Mouse (Mus musculus): ENCODE measurements around the gene Ltc4s. TPM values are rescaled to one million over a fixed set of nuclear protein-coding genes. Genes with fewer than 3 reads are reported as not detected.
A peak's percentile ranks its signal among the peaks of the same experiment; 100 is the strongest.

Ltc4s gene
- total RNA-seq, 2 experiments from 2014 or later = 3.1 to 4.1 TPM

GRCm38 (mm10) chr11:50248473-50249171 lies 10.2 kb upstream of the Ltc4s start:
- no peak for DNase-seq
- intact Hi-C loops (cut with DNase I) = no loop called here

- intact Hi-C loops (cut with DNase I) = no loop called here
- DNase-seq = no peak
Measured at GRCm38 (mm10) chr11:50245269-50245668, 6.9 kb upstream of the Ltc4s start.

GRCm38 (mm10) chr11:50243926-50244325 lies 5.5 kb upstream of the Ltc4s start:
- no peak for DNase-seq
- intact Hi-C loops (cut with DNase I) = no loop called here

- no peak for DNase-seq
- intact Hi-C loops (cut with DNase I) = no loop called here
Measured at GRCm38 (mm10) chr11:50240235-50240911, 2.0 kb upstream of the Ltc4s start.

- intact Hi-C loops (cut with DNase I) = loop anchor here (10.0 kb wide), 1 partner anchor 126 kb away; no protein-coding TSS in a partner anchor
- no peak for DNase-seq
Measured at GRCm38 (mm10) chr11:50238821-50239791, 690 bp upstream of the Ltc4s start.

- DNase-seq = no peak
- intact Hi-C loops (cut with DNase I) = loop anchor here (10.0 kb wide), 1 partner anchor 128 kb away; no protein-coding TSS in a partner anchor
Measured at GRCm38 (mm10) chr11:50236937-50237835, 1.2 kb downstream of the Ltc4s start.

GRCm38 (mm10) chr11:50236540-50236936 lies 1.9 kb downstream of the Ltc4s start:
- intact Hi-C loops (cut with DNase I) = loop anchor here (10.0 kb wide), 1 partner anchor 128 kb away; no protein-coding TSS in a partner anchor
- peak; percentile 86 for DNase-seq

- no peak for DNase-seq
- intact Hi-C loops (cut with DNase I) = loop anchor here (10.0 kb wide), 1 partner anchor 130 kb away; no protein-coding TSS in a partner anchor
Measured at GRCm38 (mm10) chr11:50234606-50235005, 3.8 kb downstream of the Ltc4s start.

- no peak for DNase-seq
- intact Hi-C loops (cut with DNase I) = loop anchor here (10.0 kb wide), 1 partner anchor 131 kb away; no protein-coding TSS in a partner anchor
Measured at GRCm38 (mm10) chr11:50233993-50234392, 4.4 kb downstream of the Ltc4s start.

GRCm38 (mm10) chr11:50233022-50233421 lies 5.4 kb downstream of the Ltc4s start:
- no peak for DNase-seq

GRCm38 (mm10) chr11:50231411-50231810 lies 7.0 kb downstream of the Ltc4s start:
- intact Hi-C loops (cut with DNase I) = loop anchor here (10.0 kb wide), 1 partner anchor 133 kb away; no protein-coding TSS in a partner anchor
- peak; percentile 56 for DNase-seq

More at GRCm38 (mm10) chr11:50233022-50233421, 5.4 kb downstream of the Ltc4s start:
- intact Hi-C loops (cut with DNase I) = loop anchor here (10.0 kb wide), 1 partner anchor 132 kb away; no protein-coding TSS in a partner anchor

GRCm38 (mm10) chr11:50230481-50231304 lies 7.7 kb downstream of the Ltc4s start:
- no peak for DNase-seq
- intact Hi-C loops (cut with DNase I) = loop anchor here (10.0 kb wide), 1 partner anchor 134 kb away; no protein-coding TSS in a partner anchor

GRCm38 (mm10) chr11:50229252-50229910 lies 9.0 kb downstream of the Ltc4s start:
- DNase-seq = peak; percentile 89
- intact Hi-C loops (cut with DNase I) = no loop called here

- peak; percentile 66 for DNase-seq
- intact Hi-C loops (cut with DNase I) = no loop called here
Measured at GRCm38 (mm10) chr11:50228772-50229171, 9.6 kb downstream of the Ltc4s start.

GRCm38 (mm10) chr11:50227736-50228135 lies 10.7 kb downstream of the Ltc4s start:
- DNase-seq = no peak
- intact Hi-C loops (cut with DNase I) = no loop called here

- no peak for DNase-seq
- intact Hi-C loops (cut with DNase I) = no loop called here
Measured at GRCm38 (mm10) chr11:50227226-50227625, 11.2 kb downstream of the Ltc4s start.

GRCm38 (mm10) chr11:50226406-50226805 lies 12.0 kb downstream of the Ltc4s start:
- intact Hi-C loops (cut with DNase I) = no loop called here
- no peak for DNase-seq

All from left cerebral cortex, postnatal 4 days (tissue).